Mouse (Mus musculus) liver, embryonic 14.5 days (tissue): ENCODE measurements around the gene Mmp9. TPM values are rescaled to one million over a fixed set of nuclear protein-coding genes. Genes with fewer than 3 reads are reported as not detected.

Experiments
- ATAC-seq: fragments of 200-750 bp; cut with Nextera tagmentation; 2 replicates; pipeline ENCODE4 v1.8.0; 2017; ENCODE audit warnings: moderate number of reproducible peaks, mild to moderate bottlenecking, moderate library complexity; ENCODE audit not compliant: insufficient read depth
- DNase-seq, 3 experiments: peaks; one replicate each; pipeline ENCODE4 v3.0.0-alpha.2; 2012 to 2013; ENCODE audit warnings: low read depth in 3 of 3, low spot score in 3 of 3
- H3K27ac ChIP-seq: fragments of 300-500 bp; sonication (generic); 2 replicates; pipeline ENCODE4 v1.5.1; 2014; ENCODE audit warnings: moderate library complexity, mild to moderate bottlenecking, control low read depth, inconsistent platforms
- H3K27me3 ChIP-seq: fragments of 300-500 bp; sonication (generic); 2 replicates; pipeline ENCODE4 v1.6.1; 2014; ENCODE audit warnings: mild to moderate bottlenecking, low read length, moderate library complexity; ENCODE audit not compliant: control insufficient read depth, insufficient read depth
- H3K36me3 ChIP-seq: fragments of 300-500 bp; sonication (generic); replicated peaks from 2 replicates; pipeline ENCODE4 v1.6.1; 2014; ENCODE audit warnings: low read depth; ENCODE audit not compliant: control insufficient read depth, insufficient read depth
- H3K4me1 ChIP-seq, 2 experiments: fragments of 200-500 bp in 1 of 2; fragments of 300-500 bp in 1 of 2; sonication (generic) in 1 of 2; replicated peaks; 2 replicates each; pipeline ENCODE4 v1.6.1; 2012 to 2014; ENCODE audit warnings: antibody characterized with exemption in 1 of 2, inconsistent platforms in 1 of 2, low read length in 1 of 2; ENCODE audit not compliant: control insufficient read depth in 2 of 2, insufficient read depth in 2 of 2
- H3K4me2 ChIP-seq: fragments of 300-500 bp; sonication (generic); 2 replicates; pipeline ENCODE4 v1.6.1; 2014; ENCODE audit warnings: low read depth, mild to moderate bottlenecking, control low read depth, moderate library complexity
- H3K4me3 ChIP-seq, 2 experiments: fragments of 200-500 bp in 1 of 2; fragments of 300-500 bp in 1 of 2; sonication (generic) in 1 of 2; 2 replicates each; pipeline ENCODE4 v1.5.1; 2012 to 2014; ENCODE audit warnings: low read depth in 2 of 2, low read length in 2 of 2, mild to moderate bottlenecking in 2 of 2, control low read depth in 1 of 2, inconsistent platforms in 1 of 2, moderate library complexity in 1 of 2; ENCODE audit not compliant: insufficient read depth in 1 of 2
- H3K9ac ChIP-seq: fragments of 300-500 bp; sonication (generic); replicated peaks from 2 replicates; pipeline ENCODE4 v1.6.1; 2014; ENCODE audit warnings: mild to moderate bottlenecking, control low read depth, moderate library complexity
- H3K9me3 ChIP-seq: fragments of 300-500 bp; sonication (generic); 2 replicates; pipeline ENCODE4 v1.6.1; 2016; ENCODE audit warnings: low read length, mixed read lengths; ENCODE audit not compliant: control insufficient read depth
- CTCF ChIP-seq: IDR thresholded peaks from 2 replicates; pipeline ENCODE4 v1.5.1; 2016; ENCODE audit warnings: antibody characterized with exemption, low read depth, control low read depth
- EP300 ChIP-seq: IDR thresholded peaks from 2 replicates; pipeline ENCODE4 v1.6.1; 2016; ENCODE audit warnings: antibody characterized with exemption, low read depth
- WGBS: fragments of 180-500 bp; shearing (Covaris S2); extraction: QIAGEN DNeasy Blood & Tissue Kit; methylation state at CpG from one replicate; pipeline ENCODE4 v1.1.7; 2014; ENCODE audit not compliant: insufficient replicate concordance; 5-methylcytosine and 5-hydroxymethylcytosine counted together
- polyA plus RNA-seq, 2 experiments: library from polyadenylated mRNA; depleted of rRNA in 1 of 2; stranded (reverse) in 1 of 2; unstranded in 1 of 2; fragments of >200 nt; fragmentation: Nextera tagmentation in 1 of 2; extraction: Ambion mirVana in 1 of 2; gene quantifications; 2 replicates each; pipeline versions ENCODE4 v1.2.1 to v1.2.3; 2012 to 2014

Gene Mmp9
- polyA plus RNA-seq, 2 experiments, result 0.97 to 1.2 TPM

- Histone ChIP-seq H3K36me3 (no peaks in the 10 kb centered on the region), H3K4me1 (no peaks in the 10 kb centered on the region), H3K27ac (no peak overlapping the region), H3K27me3 (peaks cover 8% of the 10 kb centered on the region), H3K9me3 (no peaks in the 10 kb centered on the region), H3K4me3 (no peak overlapping the region), H3K9ac (no peak overlapping the region), H3K4me2 (no peak overlapping the region)
- 46% methylated on average over 11 of the region's 11 CpGs for WGBS
- ATAC-seq, result no peak
- no peak for TF ChIP-seq CTCF
- TF ChIP-seq EP300, result no peak
- DNase-seq, result no peak
These were observed 9.6 kb upstream of the Mmp9 start for GRCm38 (mm10) chr2:164930706-164931581.

GRCm38 (mm10) chr2:164933534-164933933 lies 7.0 kb upstream of the Mmp9 start:
- Histone ChIP-seq H3K27me3 (peaks cover 21% of the 10 kb centered on the region), H3K4me1 (no peaks in the 10 kb centered on the region), H3K9me3 (no peaks in the 10 kb centered on the region), H3K36me3 (no peaks in the 10 kb centered on the region), H3K9ac (no peak overlapping the region), H3K27ac (no peak overlapping the region), H3K4me2 (no peak overlapping the region), H3K4me3 (no peak overlapping the region)
- ATAC-seq, result no peak
- WGBS, result 26% methylated on average over 9 of the region's 10 CpGs
- no peak for DNase-seq
- TF ChIP-seq CTCF (no peak), EP300 (no peak)

- Histone ChIP-seq H3K4me3 (no peak overlapping the region), H3K27me3 (peaks cover 43% of the 10 kb centered on the region), H3K9me3 (no peaks in the 10 kb centered on the region), H3K4me2 (no peak overlapping the region), H3K9ac (no peak overlapping the region), H3K27ac (no peak overlapping the region), H3K36me3 (no peaks in the 10 kb centered on the region), H3K4me1 (0 out of 4 replicates have a peak, but pooled peaks cover 0 to 2% of the 10 kb centered on the region in 2 experiments)
- DNase-seq, result no peak
- no peak for ATAC-seq
- WGBS, result 51% methylated on average over 4 of the region's 4 CpGs
- TF ChIP-seq EP300, result no peak
- TF ChIP-seq CTCF, result no peak
These were observed 4.6 kb upstream of the Mmp9 start for GRCm38 (mm10) chr2:164935991-164936390.

GRCm38 (mm10) chr2:164938146-164939091 lies 2.2 kb upstream of the Mmp9 start:
- TF ChIP-seq CTCF (no peak), EP300 (no peak)
- peaks cover 0 to 5% of the 10 kb centered on the region in 2 experiments; a peak in 1 of 4 replicates for H3K4me1 ChIP-seq
- no peak for DNase-seq
- 4% methylated on average over 39 of the region's 39 CpGs for WGBS
- H3K36me3 ChIP-seq, result no peaks in the 10 kb centered on the region
- H3K4me2 ChIP-seq, result peak overlapping the region; percentile 47
- H3K4me3 ChIP-seq, result peak overlapping the region; percentile 7 to 28; a peak in 3 of 4 replicates
- H3K9ac ChIP-seq, result no peak overlapping the region
- no peaks in the 10 kb centered on the region for H3K9me3 ChIP-seq
- no peak overlapping the region for H3K27ac ChIP-seq
- ATAC-seq, result 0 out of 2 replicates have a peak, but pooled peaks have one; percentile 41
- H3K27me3 ChIP-seq, result peaks cover 38% of the 10 kb centered on the region
